Mouse (Mus musculus) lung, adult 2 months (tissue): ENCODE results near the gene Mgst2. TPM values are rescaled to one million over a fixed set of nuclear protein-coding genes. Genes with fewer than 3 reads are reported as not detected.
A peak's percentile ranks its signal among the peaks of the same experiment; 100 is the strongest.

Experiments used
- DNase-seq: peaks from one replicate; pipeline ENCODE4 v3.0.0; 2022
- H3K4me1 ChIP-seq: fragments of 200-500 bp; 2 replicates; pipeline ENCODE4 v1.6.1; 2011; ENCODE audit warnings: low read length; ENCODE audit not compliant: control insufficient read depth, insufficient read depth
- H3K4me3 ChIP-seq: fragments of 200-500 bp; replicated peaks from 2 replicates; pipeline ENCODE3; 2011; ENCODE audit warnings: low read depth, mild to moderate bottlenecking, control low read depth, low read length; ENCODE audit errors: extremely low read depth
- CTCF ChIP-seq: fragments of 200-500 bp; IDR thresholded peaks from 2 replicates; pipeline ENCODE4 v1.5.1; 2011; ENCODE audit warnings: mild to moderate bottlenecking, low read length, control low read depth; ENCODE audit not compliant: insufficient read depth
- POLR2A ChIP-seq: fragments of 200-500 bp; IDR thresholded peaks from 2 replicates; pipeline ENCODE4 v1.6.1; 2011; ENCODE audit warnings: low read depth, mild to moderate bottlenecking, control low read depth, low read length, borderline replicate concordance; ENCODE audit errors: extremely low read depth
- WGBS: fragments of 180-500 bp; shearing (Covaris S2); methylation state at CpG from one replicate; pipeline ENCODE4 v1.1.7; 2018; 5-methylcytosine and 5-hydroxymethylcytosine counted together
- polyA plus RNA-seq: library from polyadenylated mRNA; depleted of rRNA; stranded (reverse); fragments of >200 nt; gene quantifications from 2 replicates; pipeline ENCODE4 v1.2.3, GENCODE M21; 2012

Mgst2 gene
- polyA plus RNA-seq, 1 experiment: 3.6 TPM

DNA sequence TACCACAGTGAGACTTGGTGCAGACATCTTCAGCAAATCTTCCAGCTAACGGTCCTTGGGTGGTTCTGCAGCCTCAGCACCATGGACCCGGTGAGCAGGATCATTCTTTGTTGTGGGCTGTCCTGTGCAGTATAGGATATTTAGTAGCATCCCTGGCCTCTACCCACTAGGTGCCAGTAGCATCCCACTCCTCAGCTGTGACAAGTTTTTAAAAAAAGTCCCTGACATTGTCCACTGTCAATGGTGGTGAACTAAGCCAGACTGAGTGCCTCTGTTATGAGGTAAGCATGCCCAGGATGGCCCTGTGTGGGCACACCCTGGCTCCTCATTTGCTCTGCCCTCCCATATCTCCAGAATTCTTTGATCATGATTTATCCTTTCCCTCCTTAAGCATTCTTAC is 9.0 kb upstream of the Mgst2 start:
- WGBS: 88% methylated on average over 2 of the region's 2 CpGs

GRCm38 (mm10) chr3:51652292-51652691 is 7.9 kb upstream of the Mgst2 start:
- TF ChIP-seq POLR2A: no peak
- TF ChIP-seq CTCF: peak; percentile 61
- Histone ChIP-seq H3K4me1 (peaks cover 6% of the 10 kb centered on the region; the same call in 1 of the 2 replicates), H3K4me3 (no peak overlapping the region)
- peak; percentile 78 for DNase-seq
- WGBS: 3% methylated on average over 9 of the region's 9 CpGs

More for the DNA sequence above, 9.0 kb upstream of the Mgst2 start:
- no peak for DNase-seq
- Histone ChIP-seq H3K4me3 (no peak overlapping the region), H3K4me1 (peaks cover 6% of the 10 kb centered on the region; the same call in 1 of the 2 replicates)
- TF ChIP-seq CTCF: no peak
- no peak for TF ChIP-seq POLR2A

DNA sequence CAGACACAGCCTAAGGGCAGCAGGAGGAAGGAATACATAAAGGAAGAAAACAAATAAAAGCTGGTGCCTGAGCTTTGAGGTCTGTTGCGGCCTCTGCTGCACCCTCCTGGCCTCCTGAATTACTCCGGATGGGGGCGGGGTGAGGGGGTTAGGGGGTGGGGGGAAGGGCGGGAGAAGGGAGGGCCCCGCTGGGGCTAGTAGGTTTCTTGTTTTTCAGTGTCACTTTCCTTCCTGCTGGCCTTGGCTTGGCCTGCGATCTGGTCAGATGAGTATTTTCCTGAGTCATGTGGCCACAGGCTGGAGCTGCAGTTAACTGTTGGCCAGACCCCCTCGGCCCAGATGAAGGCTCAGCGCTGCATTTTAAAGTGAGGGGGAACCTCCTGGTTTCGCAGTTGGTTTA is 7.5 kb upstream of the Mgst2 start:
- TF ChIP-seq CTCF (0 out of 2 replicates have a peak, but pooled peaks have one; percentile 15), POLR2A (no peak)
- DNase-seq: no peak
- WGBS: 3% methylated on average over 9 of the region's 9 CpGs
- peak overlapping the region; percentile 7 for H3K4me3 ChIP-seq
- peaks cover 6% of the 10 kb centered on the region; the same call in 1 of the 2 replicates for H3K4me1 ChIP-seq

- H3K4me3 ChIP-seq: no peak overlapping the region
- TF ChIP-seq CTCF (no peak), POLR2A (no peak)
- no peak for DNase-seq
- peaks cover 4% of the 10 kb centered on the region; the same call in 1 of the 2 replicates for H3K4me1 ChIP-seq
- 53% methylated on average over 6 of the region's 6 CpGs for WGBS
These were observed 5.7 kb upstream of the Mgst2 start for GRCm38 (mm10) chr3:51654303-51655055.

GRCm38 (mm10) chr3:51659415-51659814 is 745 bp upstream of the Mgst2 start:
- Histone ChIP-seq H3K4me1 (0 out of 2 replicates have a peak, but pooled peaks cover 2% of the 10 kb centered on the region), H3K4me3 (no peak overlapping the region)
- 90% methylated on average over 5 of the region's 5 CpGs for WGBS
- no peak for TF ChIP-seq CTCF
- TF ChIP-seq POLR2A: no peak
- no peak for DNase-seq

DNA sequence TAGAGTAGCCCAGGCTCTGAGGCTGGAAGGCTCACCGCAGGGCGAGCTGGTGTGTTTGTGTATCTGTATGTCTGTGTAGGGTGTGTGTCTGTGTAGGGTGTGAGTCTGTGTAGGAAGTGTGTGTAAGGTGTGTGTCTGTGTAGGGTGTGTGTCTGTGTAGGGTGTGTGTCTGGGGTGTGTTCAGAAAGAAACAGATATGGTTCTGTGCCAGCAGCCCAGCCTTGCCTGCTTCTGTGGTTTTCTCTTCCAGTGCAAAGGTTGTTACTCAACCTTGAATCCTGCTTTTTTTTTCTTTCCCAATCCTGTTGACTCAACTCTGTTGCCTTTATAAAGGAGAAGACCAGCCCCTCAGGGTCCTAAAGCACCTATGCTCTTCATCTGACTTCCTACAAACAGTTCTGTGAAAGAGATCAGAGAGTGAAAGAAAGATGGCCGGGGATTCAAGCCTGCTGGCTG is 689 bp downstream of the Mgst2 start:
- WGBS: 65% methylated on average over 3 of the region's 3 CpGs
- Histone ChIP-seq H3K4me3 (no peak overlapping the region), H3K4me1 (0 out of 2 replicates have a peak, but pooled peaks cover 2% of the 10 kb centered on the region)
- no peak for DNase-seq
- no peak for TF ChIP-seq CTCF
- TF ChIP-seq POLR2A: no peak

DNA sequence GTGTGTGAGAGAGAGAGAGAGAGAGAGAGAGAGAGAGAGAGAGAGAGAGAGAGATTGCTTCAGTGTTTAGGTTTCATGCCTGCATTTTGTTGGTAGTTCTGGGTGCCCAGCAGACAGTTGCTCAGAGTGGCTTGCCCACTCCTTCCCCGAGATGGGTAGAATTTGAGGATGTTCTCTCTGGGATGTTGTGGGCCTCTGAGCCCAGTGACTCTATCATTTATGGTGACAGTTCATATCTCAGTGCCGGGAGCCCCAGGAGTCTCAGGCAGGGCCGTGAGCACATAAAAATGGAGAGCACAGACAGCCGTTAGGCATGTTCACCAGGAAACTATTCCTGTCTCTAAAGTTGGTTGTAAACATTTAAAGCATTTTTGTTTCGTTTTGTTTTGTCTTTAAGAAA is 1.2 kb downstream of the Mgst2 start:
- peak overlapping the region; percentile 22 for H3K4me3 ChIP-seq
- TF ChIP-seq POLR2A: no peak
- TF ChIP-seq CTCF: no peak
- 0 out of 2 replicates have a peak, but pooled peaks cover 2% of the 10 kb centered on the region for H3K4me1 ChIP-seq
- DNase-seq: no peak
- WGBS: 39% methylated on average over 5 of the region's 5 CpGs

DNA sequence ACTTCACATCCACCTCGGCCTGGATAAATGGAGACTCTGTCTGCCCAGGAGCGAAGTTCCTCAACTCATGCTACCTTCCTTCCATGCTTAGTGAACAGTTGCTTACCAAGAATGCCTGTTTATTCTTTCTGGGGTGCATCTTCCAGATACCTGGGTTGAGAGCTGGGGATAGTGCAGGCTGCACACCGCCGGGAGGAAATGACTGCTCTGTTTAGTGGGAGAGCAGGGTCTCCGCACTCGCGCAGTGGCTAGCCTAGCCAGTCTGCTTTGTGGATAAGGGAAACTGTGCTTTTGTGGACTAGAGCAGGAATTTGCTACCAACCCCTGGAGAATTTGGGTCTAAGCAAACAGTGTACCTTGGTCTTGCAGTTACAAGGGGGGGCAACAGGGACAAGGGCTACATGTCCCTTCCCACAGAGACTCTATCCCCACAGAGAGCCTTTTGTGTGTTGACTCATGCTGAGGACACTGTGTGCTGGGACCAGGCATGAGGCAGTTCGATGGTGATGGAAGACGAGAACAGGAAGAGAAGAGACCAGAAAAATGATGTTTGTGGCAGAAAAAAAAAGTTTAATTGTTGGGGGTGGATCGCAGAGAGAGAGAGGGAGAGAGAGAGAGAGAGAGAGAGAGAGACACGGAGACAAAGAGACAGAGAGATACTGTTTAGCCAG is 1.9 kb downstream of the Mgst2 start:
- Histone ChIP-seq H3K4me1 (0 out of 2 replicates have a peak, but pooled peaks cover 2% of the 10 kb centered on the region), H3K4me3 (no peak overlapping the region)
- TF ChIP-seq CTCF (no peak), POLR2A (no peak)
- 55% methylated on average over 11 of the region's 11 CpGs for WGBS
- no peak for DNase-seq

DNA sequence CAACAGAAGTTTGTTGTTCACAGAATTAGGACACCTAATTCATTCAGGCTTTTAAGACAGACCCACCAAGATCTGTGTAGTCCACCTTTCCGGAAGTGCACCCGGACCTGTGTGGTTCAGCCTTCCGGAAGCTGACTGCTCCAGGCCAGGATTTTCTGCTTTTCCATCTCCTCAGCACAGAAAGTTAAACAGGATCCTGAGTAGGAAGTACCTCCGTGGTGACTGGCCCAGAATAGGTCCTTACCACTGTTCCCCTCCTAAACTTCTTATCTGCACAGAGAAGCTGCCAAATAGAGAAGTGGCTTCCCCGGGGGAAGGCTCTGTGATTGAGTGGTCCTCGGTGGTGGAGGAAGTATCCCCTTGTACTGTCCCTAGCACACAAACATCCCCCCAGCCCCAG is 2.4 kb downstream of the Mgst2 start:
- 21% methylated on average over 6 of the region's 6 CpGs for WGBS
- Histone ChIP-seq H3K4me3 (no peak overlapping the region), H3K4me1 (0 out of 2 replicates have a peak, but pooled peaks cover 2% of the 10 kb centered on the region)
- DNase-seq: peak; percentile 15
- TF ChIP-seq POLR2A (no peak), CTCF (no peak)
